Mouse (Mus musculus): Measurements from ENCODE around the gene Gm13285. TPM values are rescaled to one million over a fixed set of nuclear protein-coding genes. Genes with fewer than 3 reads are reported as not detected.

Gm13285 gene
- polyA plus RNA-seq, 1 experiment from 2014 or later, result not detected

Other genes starting within 250 kb of the Gm13285 start
- not detected for gene Ifna15, start 241.4 kb upstream of the Gm13285 start, polyA plus RNA-seq (2014; fragmentation: Illumina TruSeq; extraction: RNeasy Lipid Tissue Mini Kit (QIAGEN cat#74804); ENCODE audit: low read depth, low replicate concordance)
- not detected for gene Ifna14, start 227.9 kb upstream of the Gm13285 start, polyA plus RNA-seq (2014; fragmentation: Illumina TruSeq; extraction: RNeasy Lipid Tissue Mini Kit (QIAGEN cat#74804); ENCODE audit: low read depth, low replicate concordance)
- gene Ifna9, start 207.3 kb upstream of the Gm13285 start, polyA plus RNA-seq (2014; fragmentation: Illumina TruSeq; extraction: RNeasy Lipid Tissue Mini Kit (QIAGEN cat#74804); ENCODE audit: low read depth, low replicate concordance), result not detected
- gene Ifna12, start 196.3 kb upstream of the Gm13285 start, polyA plus RNA-seq (2014; fragmentation: Illumina TruSeq; extraction: RNeasy Lipid Tissue Mini Kit (QIAGEN cat#74804); ENCODE audit: low read depth, low replicate concordance), result not detected
- gene C87499, start 165.3 kb upstream of the Gm13285 start, polyA plus RNA-seq (2014; fragmentation: Illumina TruSeq; extraction: RNeasy Lipid Tissue Mini Kit (QIAGEN cat#74804); ENCODE audit: low read depth, low replicate concordance), result not detected
- gene Ifna13, start 155.2 kb upstream of the Gm13285 start, polyA plus RNA-seq (2014; fragmentation: Illumina TruSeq; extraction: RNeasy Lipid Tissue Mini Kit (QIAGEN cat#74804); ENCODE audit: low read depth, low replicate concordance), result not detected
- gene Ifna16, start 122.7 kb upstream of the Gm13285 start, polyA plus RNA-seq (2014; fragmentation: Illumina TruSeq; extraction: RNeasy Lipid Tissue Mini Kit (QIAGEN cat#74804); ENCODE audit: low read depth, low replicate concordance), result not detected
- not detected for gene Ifna2, start 115.8 kb upstream of the Gm13285 start, polyA plus RNA-seq (2014; fragmentation: Illumina TruSeq; extraction: RNeasy Lipid Tissue Mini Kit (QIAGEN cat#74804); ENCODE audit: low read depth, low replicate concordance)
- gene Ifnab, start 108.3 kb upstream of the Gm13285 start, polyA plus RNA-seq (2014; fragmentation: Illumina TruSeq; extraction: RNeasy Lipid Tissue Mini Kit (QIAGEN cat#74804); ENCODE audit: low read depth, low replicate concordance), result not detected
- 0.62 TPM for gene Gm26566, start 77.9 kb upstream of the Gm13285 start, polyA plus RNA-seq (2014; fragmentation: Illumina TruSeq; extraction: RNeasy Lipid Tissue Mini Kit (QIAGEN cat#74804); ENCODE audit: low read depth, low replicate concordance)
- gene Klhl9, start 77.2 kb upstream of the Gm13285 start, polyA plus RNA-seq (2014; fragmentation: Illumina TruSeq; extraction: RNeasy Lipid Tissue Mini Kit (QIAGEN cat#74804); ENCODE audit: low read depth, low replicate concordance), result 33.9 TPM
- not detected for gene Gm13271, start 44.8 kb upstream of the Gm13285 start, polyA plus RNA-seq (2014; fragmentation: Illumina TruSeq; extraction: RNeasy Lipid Tissue Mini Kit (QIAGEN cat#74804); ENCODE audit: low read depth, low replicate concordance)
- gene Gm13283, start 39.5 kb upstream of the Gm13285 start, polyA plus RNA-seq (2014; fragmentation: Illumina TruSeq; extraction: RNeasy Lipid Tissue Mini Kit (QIAGEN cat#74804); ENCODE audit: low read depth, low replicate concordance), result not detected
- gene Gm13290, start 25.8 kb upstream of the Gm13285 start, polyA plus RNA-seq (2014; fragmentation: Illumina TruSeq; extraction: RNeasy Lipid Tissue Mini Kit (QIAGEN cat#74804); ENCODE audit: low read depth, low replicate concordance), result not detected
- not detected for gene Gm13289, start 22.7 kb upstream of the Gm13285 start, polyA plus RNA-seq (2014; fragmentation: Illumina TruSeq; extraction: RNeasy Lipid Tissue Mini Kit (QIAGEN cat#74804); ENCODE audit: low read depth, low replicate concordance)
- gene Gm13272, start 19.8 kb upstream of the Gm13285 start, polyA plus RNA-seq (2014; fragmentation: Illumina TruSeq; extraction: RNeasy Lipid Tissue Mini Kit (QIAGEN cat#74804); ENCODE audit: low read depth, low replicate concordance), result not detected
- gene Ifnz, start 17.5 kb upstream of the Gm13285 start, polyA plus RNA-seq (2014; fragmentation: Illumina TruSeq; extraction: RNeasy Lipid Tissue Mini Kit (QIAGEN cat#74804); ENCODE audit: low read depth, low replicate concordance), result not detected
- gene Gm13276, start 14.0 kb upstream of the Gm13285 start, polyA plus RNA-seq (2014; fragmentation: Illumina TruSeq; extraction: RNeasy Lipid Tissue Mini Kit (QIAGEN cat#74804); ENCODE audit: low read depth, low replicate concordance), result not detected
- not detected for gene Gm13277, start 11.0 kb upstream of the Gm13285 start, polyA plus RNA-seq (2014; fragmentation: Illumina TruSeq; extraction: RNeasy Lipid Tissue Mini Kit (QIAGEN cat#74804); ENCODE audit: low read depth, low replicate concordance)
- not detected for gene Gm13278, start 8.1 kb upstream of the Gm13285 start, polyA plus RNA-seq (2014; fragmentation: Illumina TruSeq; extraction: RNeasy Lipid Tissue Mini Kit (QIAGEN cat#74804); ENCODE audit: low read depth, low replicate concordance)
- gene Gm13275, start 5.2 kb upstream of the Gm13285 start, polyA plus RNA-seq (2014; fragmentation: Illumina TruSeq; extraction: RNeasy Lipid Tissue Mini Kit (QIAGEN cat#74804); ENCODE audit: low read depth, low replicate concordance), result not detected
- gene Gm13279, start 2.3 kb upstream of the Gm13285 start, polyA plus RNA-seq (2014; fragmentation: Illumina TruSeq; extraction: RNeasy Lipid Tissue Mini Kit (QIAGEN cat#74804); ENCODE audit: low read depth, low replicate concordance), result not detected
- gene Gm13287, start 3.6 kb downstream of the Gm13285 start, polyA plus RNA-seq (2014; fragmentation: Illumina TruSeq; extraction: RNeasy Lipid Tissue Mini Kit (QIAGEN cat#74804); ENCODE audit: low read depth, low replicate concordance), result not detected
- not detected for gene Gm13288, start 5.9 kb downstream of the Gm13285 start, polyA plus RNA-seq (2014; fragmentation: Illumina TruSeq; extraction: RNeasy Lipid Tissue Mini Kit (QIAGEN cat#74804); ENCODE audit: low read depth, low replicate concordance)
- not detected for gene Ifna7, start 16.6 kb downstream of the Gm13285 start, polyA plus RNA-seq (2014; fragmentation: Illumina TruSeq; extraction: RNeasy Lipid Tissue Mini Kit (QIAGEN cat#74804); ENCODE audit: low read depth, low replicate concordance)
- not detected for gene Ifna11, start 20.3 kb downstream of the Gm13285 start, polyA plus RNA-seq (2014; fragmentation: Illumina TruSeq; extraction: RNeasy Lipid Tissue Mini Kit (QIAGEN cat#74804); ENCODE audit: low read depth, low replicate concordance)
- gene Ifna6, start 27.8 kb downstream of the Gm13285 start, polyA plus RNA-seq (2014; fragmentation: Illumina TruSeq; extraction: RNeasy Lipid Tissue Mini Kit (QIAGEN cat#74804); ENCODE audit: low read depth, low replicate concordance), result not detected
- not detected for gene Ifna5, start 35.9 kb downstream of the Gm13285 start, polyA plus RNA-seq (2014; fragmentation: Illumina TruSeq; extraction: RNeasy Lipid Tissue Mini Kit (QIAGEN cat#74804); ENCODE audit: low read depth, low replicate concordance)
- gene Ifna4, start 42.2 kb downstream of the Gm13285 start, polyA plus RNA-seq (2014; fragmentation: Illumina TruSeq; extraction: RNeasy Lipid Tissue Mini Kit (QIAGEN cat#74804); ENCODE audit: low read depth, low replicate concordance), result not detected
- not detected for gene Ifna1, start 50.4 kb downstream of the Gm13285 start, polyA plus RNA-seq (2014; fragmentation: Illumina TruSeq; extraction: RNeasy Lipid Tissue Mini Kit (QIAGEN cat#74804); ENCODE audit: low read depth, low replicate concordance)
- gene Ifne, start 80.5 kb downstream of the Gm13285 start, polyA plus RNA-seq (2014; fragmentation: Illumina TruSeq; extraction: RNeasy Lipid Tissue Mini Kit (QIAGEN cat#74804); ENCODE audit: low read depth, low replicate concordance), result not detected

Data from adipose tissue, adult 10 weeks (tissue).